Mouse (Mus musculus): Measurements from ENCODE around the gene Slc6a6. TPM values are rescaled to one million over a fixed set of nuclear protein-coding genes. Genes with fewer than 3 reads are reported as not detected.

Gene Slc6a6
- polyA plus RNA-seq (2012; fragmentation: generic; extraction: Trizol), result 98.2 TPM

GRCm38 (mm10) chr6:91683602-91684473, at the start of gene Slc6a6:
Slc6a6 (plus strand) TSS chr6:91684053.
- no peaks in the 10 kb centered on the region for H3K27me3 ChIP-seq (ENCODE audit: control insufficient read depth, insufficient read depth, insufficient read length)
- H3ac ChIP-seq (ENCODE audit: control insufficient read depth, insufficient read length), result peak within 1 kb of the TSS; percentile 91
- H3K4me2 ChIP-seq (ENCODE audit: low read depth), result peak within 1 kb of the TSS; percentile 90
- TF ChIP-seq REST (IDR thresholded peaks at IDR 0.05; ENCODE audit: insufficient read depth, insufficient read length) (peak; percentile 15), SRF (IDR thresholded peaks at IDR 0.05; ENCODE audit: control insufficient read depth, insufficient read length, low read depth) (peak; percentile 34), CEBPB (IDR thresholded peaks at IDR 0.05; ENCODE audit: insufficient read depth, poor library complexity, severe bottlenecking) (no peak), MYOG (IDR thresholded peaks at IDR 0.05; ENCODE audit: control insufficient read depth in 1 of 3, insufficient read depth in 1 of 3, insufficient read length in 2 of 3, low read depth in 2 of 3) (peak in 2 of 3 experiments; percentile 32 to 39), USF1 (IDR thresholded peaks at IDR 0.05; ENCODE audit: low read depth) (no peak), TCF3 (IDR thresholded peaks at IDR 0.05; ENCODE audit: insufficient read length, low read depth) (no peak), MYOD1 (IDR thresholded peaks at IDR 0.05; ENCODE audit: control insufficient read depth in 1 of 3, insufficient read length in 2 of 3, low read depth in 2 of 3) (peak in 2 of 3 experiments; percentile 11 to 13), TCF12 (IDR thresholded peaks at IDR 0.05; ENCODE audit: insufficient read depth, poor library complexity, severe bottlenecking) (no peak), E2F4 (IDR thresholded peaks at IDR 0.05; ENCODE audit: insufficient read depth) (peak; percentile 10), POLR2A (IDR thresholded peaks at IDR 0.05; ENCODE audit: insufficient read length, low read depth) (peak; percentile 92), POLR2AphosphoS2 (IDR thresholded peaks at IDR 0.05; ENCODE audit: insufficient read length, low read depth) (peak; percentile 95), MAX (IDR thresholded peaks at IDR 0.05; ENCODE audit: low read depth) (no peak)
- H3K79me2 ChIP-seq (ENCODE audit: control insufficient read depth, insufficient read depth), result peaks cover 48% of the 10 kb centered on the region
- peak within 1 kb of the TSS; percentile 100 for H3K4me3 ChIP-seq
- H3K36me3 ChIP-seq (ENCODE audit: control insufficient read depth, insufficient read depth), result no peaks in the 10 kb centered on the region

DNA sequence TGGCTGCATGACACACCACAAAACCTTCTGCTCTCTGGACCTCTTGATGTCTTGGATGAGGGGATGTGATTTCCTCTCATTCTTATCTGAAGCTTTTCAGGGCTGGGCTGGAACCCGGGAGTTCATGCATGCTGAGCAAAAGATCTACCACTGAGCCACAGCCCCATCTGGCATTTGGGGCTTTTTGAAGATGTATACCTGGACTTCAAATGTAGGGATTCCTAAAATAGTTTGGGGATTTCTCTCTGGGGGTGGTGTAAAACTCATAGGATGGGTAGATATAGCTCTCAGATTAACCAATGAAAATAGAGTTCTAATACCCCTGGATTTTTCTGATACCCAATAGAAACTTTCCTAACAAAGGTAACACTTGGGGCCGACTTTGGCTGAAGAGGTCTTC, 49.4 kb upstream of the Slc6a6 start:
- no peak for TF ChIP-seq POLR2AphosphoS2 (IDR thresholded peaks at IDR 0.05; ENCODE audit: insufficient read length, low read depth)
- no peak for TF ChIP-seq TCF12 (IDR thresholded peaks at IDR 0.05; ENCODE audit: insufficient read depth, poor library complexity, severe bottlenecking)
- no peak for TF ChIP-seq SRF (IDR thresholded peaks at IDR 0.05; ENCODE audit: control insufficient read depth, insufficient read length, low read depth)
- no peak for TF ChIP-seq E2F4 (IDR thresholded peaks at IDR 0.05; ENCODE audit: insufficient read depth)
- no peak for TF ChIP-seq POLR2A (IDR thresholded peaks at IDR 0.05; ENCODE audit: insufficient read length, low read depth)
- TF ChIP-seq CEBPB (IDR thresholded peaks at IDR 0.05; ENCODE audit: insufficient read depth, poor library complexity, severe bottlenecking), result no peak
- no peak for TF ChIP-seq MAX (IDR thresholded peaks at IDR 0.05; ENCODE audit: low read depth)
- TF ChIP-seq TCF3 (IDR thresholded peaks at IDR 0.05; ENCODE audit: insufficient read length, low read depth), result no peak
- no peak for TF ChIP-seq REST (IDR thresholded peaks at IDR 0.05; ENCODE audit: insufficient read depth, insufficient read length)
- TF ChIP-seq MYOD1 (IDR thresholded peaks at IDR 0.05; ENCODE audit: control insufficient read depth in 1 of 3, insufficient read length in 2 of 3, low read depth in 2 of 3), result no peak
- TF ChIP-seq MYOG (IDR thresholded peaks at IDR 0.05; ENCODE audit: control insufficient read depth in 1 of 3, insufficient read depth in 1 of 3, insufficient read length in 2 of 3, low read depth in 2 of 3), result no peak
- no peak for TF ChIP-seq USF1 (IDR thresholded peaks at IDR 0.05; ENCODE audit: low read depth)
- Histone ChIP-seq H3K4me3 (no peak overlapping the region), H3K79me2 (ENCODE audit: control insufficient read depth, insufficient read depth) (no peaks in the 10 kb centered on the region), H3ac (ENCODE audit: control insufficient read depth, insufficient read length) (no peak overlapping the region), H3K36me3 (ENCODE audit: control insufficient read depth, insufficient read depth) (no peaks in the 10 kb centered on the region), H3K4me2 (ENCODE audit: low read depth) (no peak overlapping the region), H3K27me3 (ENCODE audit: control insufficient read depth, insufficient read depth, insufficient read length) (no peaks in the 10 kb centered on the region)

DNA sequence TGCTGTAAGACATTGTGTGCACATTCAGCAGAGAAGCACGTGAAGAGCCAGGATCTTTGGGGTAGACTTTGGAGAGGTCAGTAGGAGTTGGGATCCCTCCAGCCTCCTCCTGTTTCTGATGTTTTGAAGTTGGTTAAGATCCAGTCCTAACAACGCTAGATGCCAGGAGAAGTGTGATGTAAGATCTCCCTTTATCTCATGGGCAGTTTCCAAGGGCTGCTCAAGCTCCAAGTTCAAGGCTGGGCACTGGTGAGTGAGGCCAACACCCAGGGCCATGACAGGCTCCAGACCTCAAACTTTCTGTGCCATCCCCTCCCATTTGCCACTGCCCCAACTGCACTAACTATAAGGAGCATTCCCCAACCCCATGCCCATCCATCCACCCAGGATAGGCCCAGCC, 49.0 kb upstream of the Slc6a6 start:
- no peak overlapping the region for H3ac ChIP-seq (ENCODE audit: control insufficient read depth, insufficient read length)
- no peak overlapping the region for H3K4me3 ChIP-seq
- H3K27me3 ChIP-seq (ENCODE audit: control insufficient read depth, insufficient read depth, insufficient read length), result no peaks in the 10 kb centered on the region
- TF ChIP-seq REST (IDR thresholded peaks at IDR 0.05; ENCODE audit: insufficient read depth, insufficient read length), result no peak
- no peak overlapping the region for H3K4me2 ChIP-seq (ENCODE audit: low read depth)
- no peaks in the 10 kb centered on the region for H3K36me3 ChIP-seq (ENCODE audit: control insufficient read depth, insufficient read depth)
- H3K79me2 ChIP-seq (ENCODE audit: control insufficient read depth, insufficient read depth), result no peaks in the 10 kb centered on the region

- no peaks in the 10 kb centered on the region for H3K36me3 ChIP-seq (ENCODE audit: control insufficient read depth, insufficient read depth)
- TF ChIP-seq REST (IDR thresholded peaks at IDR 0.05; ENCODE audit: insufficient read depth, insufficient read length) (no peak), POLR2AphosphoS2 (IDR thresholded peaks at IDR 0.05; ENCODE audit: insufficient read length, low read depth) (no peak), E2F4 (IDR thresholded peaks at IDR 0.05; ENCODE audit: insufficient read depth) (no peak), POLR2A (IDR thresholded peaks at IDR 0.05; ENCODE audit: insufficient read length, low read depth) (no peak), MYOD1 (IDR thresholded peaks at IDR 0.05; ENCODE audit: control insufficient read depth in 1 of 3, insufficient read length in 2 of 3, low read depth in 2 of 3) (no peak), TCF3 (IDR thresholded peaks at IDR 0.05; ENCODE audit: insufficient read length, low read depth) (no peak)
- H3K4me2 ChIP-seq (ENCODE audit: low read depth), result peak overlapping the region; percentile 57
- no peak overlapping the region for H3ac ChIP-seq (ENCODE audit: control insufficient read depth, insufficient read length)
- H3K27me3 ChIP-seq (ENCODE audit: control insufficient read depth, insufficient read depth, insufficient read length), result no peaks in the 10 kb centered on the region
- no peaks in the 10 kb centered on the region for H3K79me2 ChIP-seq (ENCODE audit: control insufficient read depth, insufficient read depth)
- no peak overlapping the region for H3K4me3 ChIP-seq
Observed at GRCm38 (mm10) chr6:91638204-91638995, 45.5 kb upstream of the Slc6a6 start.

Data from myocyte (in vitro differentiated cells).